Mouse (Mus musculus) spleen, postnatal 36 days (tissue): ENCODE measurements at regions not wholly inside any gene's neighbourhood (a gene's known extent, or its start where the extent isn't known, plus 50 kb on each side); places are given as distances from the start of the nearest gene placed in this dataset.
A peak's percentile ranks its signal among the peaks of the same experiment; 100 is the strongest.

ENCODE experiments used
- DNase-seq, 2 experiments: peaks; one replicate each; pipeline ENCODE4 v3.0.0; 2022; ENCODE audit warnings: low spot score in 2 of 2, mixed read lengths in 1 of 2

- DNase-seq = peak; percentile 87
Observed at GRCm38 (mm10) chr6:108717681-108718080, 57.3 kb downstream of the Bhlhe40 start.

DNA sequence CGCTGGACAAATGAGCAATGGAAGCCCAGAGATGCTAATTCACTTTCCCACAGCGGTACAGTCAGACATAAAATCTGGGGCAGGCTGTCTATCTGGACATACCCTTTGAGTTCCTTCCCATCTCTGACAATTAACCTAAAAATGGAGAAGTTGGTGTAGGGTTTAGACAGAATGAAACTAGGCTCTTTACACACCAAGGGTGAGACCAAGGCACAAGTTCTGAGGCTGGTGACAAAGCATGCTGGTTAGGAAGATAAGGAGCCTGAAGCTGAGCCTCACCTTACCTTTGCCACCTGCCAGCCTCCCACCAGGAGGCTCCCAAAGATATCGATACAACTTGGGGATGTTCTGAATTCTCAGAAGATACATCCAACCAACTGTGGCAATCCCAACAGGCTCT, 58.5 kb downstream of the Bhlhe40 start:
- DNase-seq = peak; percentile 53 to 76

GRCm38 (mm10) chr6:108719977-108720376, 59.5 kb downstream of the Bhlhe40 start:
- peak in 1 of 2 experiments; percentile 35 for DNase-seq

- DNase-seq = no peak
Observed at GRCm38 (mm10) chr6:108720978-108721377, 60.5 kb downstream of the Bhlhe40 start.

- no peak for DNase-seq
Observed at GRCm38 (mm10) chr6:108721557-108721956, 61.1 kb downstream of the Bhlhe40 start.

DNA sequence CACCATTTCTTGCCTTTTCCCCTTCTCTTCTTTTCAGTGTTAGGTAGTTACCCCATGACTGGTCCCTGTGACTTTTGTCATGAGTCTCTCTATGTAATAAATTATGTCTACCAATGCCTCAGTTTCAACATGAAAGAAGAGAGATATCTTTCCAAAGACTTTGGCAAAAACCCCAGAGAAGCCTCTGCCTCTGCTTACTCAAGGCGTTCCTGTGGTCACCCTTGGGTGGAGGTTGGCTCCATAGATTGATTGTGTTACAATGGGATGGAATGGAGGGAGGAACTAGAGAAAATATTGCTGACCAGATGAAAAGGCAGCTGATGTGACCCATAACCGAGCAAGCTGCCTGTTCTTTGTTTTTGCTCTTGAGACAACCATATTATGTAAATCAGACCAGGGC, 59.7 kb upstream of the Arl8b start:
- DNase-seq = no peak

GRCm38 (mm10) chr6:108723751-108724150, 59.1 kb upstream of the Arl8b start:
- DNase-seq = no peak

DNA sequence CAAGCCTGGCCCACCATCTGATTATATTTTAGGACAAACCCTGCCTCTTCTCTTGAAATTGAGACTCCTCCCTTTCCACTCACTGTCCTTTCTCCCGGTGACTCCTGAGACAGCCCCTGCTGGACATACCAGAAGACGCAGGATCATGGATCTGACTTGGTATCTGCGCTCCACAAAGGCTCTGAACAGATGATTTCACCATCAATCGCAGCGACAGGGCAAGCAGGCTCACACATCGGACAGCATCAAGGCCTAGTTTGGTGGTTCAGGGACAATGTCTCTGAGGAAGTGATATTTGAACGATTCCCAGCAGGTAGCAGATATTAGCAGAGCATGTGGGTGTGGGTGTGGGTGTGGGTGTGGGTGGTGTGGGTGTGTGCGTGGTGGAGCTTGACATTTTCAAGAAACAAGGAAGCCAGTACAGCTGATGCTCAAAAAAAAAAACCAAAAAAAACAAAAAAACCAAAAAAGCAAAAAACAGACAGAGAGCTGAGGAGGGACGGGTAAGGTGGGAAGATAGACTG, 51.7 kb upstream of the Arl8b start:
- peak; percentile 66 to 79 for DNase-seq
